Mouse (Mus musculus) G1E (cell line): ENCODE results near the gene Foxb2.

Experiments used
- CTCF ChIP-seq: IDR thresholded peaks from 2 replicates; pipeline ENCODE4 v1.5.1; 2012; ENCODE audit warnings: low read depth, low read length, inconsistent platforms, mixed read lengths
- GATA1 ChIP-seq: IDR thresholded peaks from 2 replicates; pipeline ENCODE4 v1.6.1; 2012; ENCODE audit warnings: borderline replicate concordance, low read length, inconsistent platforms, mixed read lengths
- GATA2 ChIP-seq: IDR thresholded peaks from 2 replicates; pipeline ENCODE4 v1.6.1; 2012; ENCODE audit warnings: low read depth, low read length, inconsistent platforms, borderline replicate concordance

- TF ChIP-seq CTCF (no peak), GATA1 (no peak), GATA2 (no peak)
Measured at GRCm38 (mm10) chr19:16872331-16873180, 1.0 kb downstream of the Foxb2 start.
